Mouse (Mus musculus): ENCODE measurements at regions not wholly inside any gene's neighbourhood (a gene's known extent, or its start where the extent isn't known, plus 50 kb on each side); places are given as distances from the start of the nearest gene placed in this dataset.

DNA sequence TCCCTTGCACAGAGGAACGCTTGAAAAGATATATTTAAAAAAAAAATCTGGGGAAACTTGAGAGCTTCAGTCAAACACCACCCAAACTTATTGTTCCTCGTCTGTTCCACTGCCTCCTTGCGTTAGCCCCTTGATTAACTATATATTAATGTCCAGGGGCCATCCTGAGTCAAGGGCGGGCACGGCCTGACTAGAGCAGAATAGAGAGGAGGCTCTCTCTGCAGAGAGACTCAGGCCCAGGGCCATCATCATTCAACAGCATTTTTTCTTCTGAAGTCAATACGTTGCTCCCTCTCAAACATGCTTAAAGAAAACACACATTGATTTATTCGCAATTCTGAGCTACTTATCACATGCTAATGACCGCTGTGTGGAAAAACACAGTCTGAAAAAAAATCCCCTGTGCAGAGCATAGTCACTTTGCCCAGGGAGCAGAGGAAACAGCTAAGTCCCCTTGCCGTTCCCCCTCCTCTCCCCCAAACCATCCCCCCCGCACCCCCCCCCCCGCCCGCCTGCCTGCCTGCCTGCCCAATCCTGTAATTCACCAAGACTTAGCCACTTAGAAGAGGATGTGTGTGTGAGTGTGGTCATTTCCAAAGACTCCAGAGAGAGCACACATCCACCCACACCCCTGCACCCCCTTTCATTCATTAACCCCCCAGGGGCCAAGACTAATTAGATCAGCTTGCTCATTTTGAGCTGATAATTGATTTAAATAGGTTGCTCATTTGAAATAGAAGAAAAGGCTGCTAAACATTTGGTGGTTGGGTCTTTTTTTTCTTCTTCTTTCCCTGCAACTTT is 281.5 kb downstream of the Insig2 start:
- no peak for TF ChIP-seq POLR2A (IDR thresholded peaks at IDR 0.05; ENCODE audit: borderline replicate concordance, extremely low read depth, insufficient read depth, insufficient read length, poor library complexity, severe bottlenecking)
- TF ChIP-seq CTCF (IDR thresholded peaks at IDR 0.05; ENCODE audit: borderline replicate concordance, extremely low read depth, insufficient read depth, insufficient read length) = no peak
- peak; percentile 84 for DNase-seq (ENCODE audit: low read depth)

DNA sequence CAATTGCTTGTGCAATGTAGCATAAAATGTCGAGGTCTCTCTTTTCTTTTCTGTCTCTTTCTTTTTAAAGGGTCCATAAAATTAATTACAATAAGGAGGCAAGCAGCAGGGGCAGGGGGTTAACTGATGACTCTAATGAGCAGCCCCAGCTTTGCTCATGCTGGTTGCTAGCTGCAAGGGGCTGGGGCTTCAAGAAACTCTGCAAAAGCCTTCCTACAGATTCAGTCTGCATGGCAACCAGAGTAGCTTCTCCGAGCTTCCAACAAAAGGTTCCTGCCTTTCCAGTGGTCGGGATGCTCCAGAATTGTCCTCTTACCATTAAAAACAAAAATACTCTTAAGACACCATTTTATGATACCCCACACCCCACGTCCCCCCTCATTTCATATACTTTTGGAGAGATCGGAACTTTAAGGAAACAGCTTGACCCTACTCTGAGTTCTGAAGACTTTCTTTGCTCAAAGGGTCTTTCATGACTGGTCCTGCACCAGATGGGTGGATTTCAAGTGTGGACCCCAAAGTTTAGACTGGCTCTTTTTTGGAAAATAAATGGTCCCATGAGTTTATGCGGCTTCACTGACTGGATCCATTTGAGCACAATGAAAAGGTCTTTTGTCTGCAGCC is 280.8 kb downstream of the Insig2 start:
- DNase-seq (ENCODE audit: low read depth) = no peak
- no peak for TF ChIP-seq POLR2A (IDR thresholded peaks at IDR 0.05; ENCODE audit: borderline replicate concordance, extremely low read depth, insufficient read depth, insufficient read length, poor library complexity, severe bottlenecking)
- no peak for TF ChIP-seq CTCF (IDR thresholded peaks at IDR 0.05; ENCODE audit: borderline replicate concordance, extremely low read depth, insufficient read depth, insufficient read length)

DNA sequence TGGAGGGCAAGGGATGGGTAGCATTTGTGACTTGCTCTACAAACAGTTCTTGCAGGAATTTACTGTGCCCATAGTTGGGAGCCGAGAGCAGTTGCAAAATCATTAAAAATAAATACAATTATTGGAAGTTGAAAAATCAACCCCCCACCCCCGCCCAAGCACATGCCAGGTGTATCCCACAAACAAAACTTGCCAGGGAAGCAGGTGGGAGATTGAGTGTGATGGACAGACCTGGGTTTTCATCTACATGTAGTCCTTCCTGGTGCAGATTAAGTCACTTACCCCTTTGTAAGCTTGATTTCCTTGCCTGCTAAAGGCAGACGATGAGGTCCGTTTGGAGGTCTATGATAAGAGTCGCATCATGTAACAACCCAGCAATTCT is 280.3 kb downstream of the Insig2 start:
- TF ChIP-seq POLR2A (IDR thresholded peaks at IDR 0.05; ENCODE audit: borderline replicate concordance, extremely low read depth, insufficient read depth, insufficient read length, poor library complexity, severe bottlenecking) = no peak
- no peak for TF ChIP-seq CTCF (IDR thresholded peaks at IDR 0.05; ENCODE audit: borderline replicate concordance, extremely low read depth, insufficient read depth, insufficient read length)

DNA sequence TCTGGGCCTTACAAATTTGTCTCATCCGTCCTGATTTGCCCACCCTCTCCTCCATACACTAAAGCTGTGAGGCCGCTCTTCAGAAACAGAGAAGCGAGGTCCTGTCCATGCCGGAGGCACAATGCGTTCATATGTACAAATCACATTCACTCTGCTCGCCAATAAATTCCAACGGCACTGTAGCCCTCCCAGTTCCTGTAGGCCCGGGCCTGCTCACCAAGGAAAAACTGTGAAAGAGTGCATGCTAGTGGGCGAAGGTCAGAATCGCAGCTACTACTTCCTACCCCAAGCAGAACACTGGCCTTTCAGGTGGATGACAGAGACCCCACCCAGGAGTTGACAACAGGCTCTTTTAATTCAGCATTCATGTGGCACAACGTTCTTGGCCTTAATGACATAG is 278.7 kb downstream of the Insig2 start:
- peak; percentile 80 for DNase-seq (ENCODE audit: low read depth)
- TF ChIP-seq POLR2A (IDR thresholded peaks at IDR 0.05; ENCODE audit: borderline replicate concordance, extremely low read depth, insufficient read depth, insufficient read length, poor library complexity, severe bottlenecking) = no peak
- peak; percentile 56; the same call in 1 of the 2 replicates for TF ChIP-seq CTCF (IDR thresholded peaks at IDR 0.05; ENCODE audit: borderline replicate concordance, extremely low read depth, insufficient read depth, insufficient read length)

More for the DNA sequence above, 280.3 kb downstream of the Insig2 start:
- DNase-seq (ENCODE audit: low read depth) = no peak

DNA sequence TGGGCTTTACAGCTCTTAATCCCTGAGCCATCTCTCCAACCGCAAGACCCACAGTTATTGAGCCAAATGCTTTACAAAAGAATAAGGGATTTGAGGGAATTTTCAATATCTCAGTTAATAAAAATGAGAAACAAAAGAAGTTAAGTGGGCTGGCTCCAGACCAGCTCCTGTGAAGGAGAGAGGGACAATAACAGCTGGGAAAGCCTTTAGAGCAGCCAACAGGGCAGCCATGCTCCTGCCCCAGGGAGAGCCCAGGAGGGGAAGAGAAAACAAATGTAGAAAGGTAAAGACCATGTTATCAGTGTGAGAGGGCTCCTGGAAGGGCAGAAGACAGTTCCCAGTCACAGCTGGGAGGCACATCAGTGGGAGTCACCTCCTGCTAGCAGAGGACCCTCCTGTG is 257.8 kb downstream of the Insig2 start:
- no peak for TF ChIP-seq CTCF (IDR thresholded peaks at IDR 0.05; ENCODE audit: borderline replicate concordance, extremely low read depth, insufficient read depth, insufficient read length)
- no peak for TF ChIP-seq POLR2A (IDR thresholded peaks at IDR 0.05; ENCODE audit: borderline replicate concordance, extremely low read depth, insufficient read depth, insufficient read length, poor library complexity, severe bottlenecking)
- DNase-seq (ENCODE audit: low read depth) = no peak

DNA sequence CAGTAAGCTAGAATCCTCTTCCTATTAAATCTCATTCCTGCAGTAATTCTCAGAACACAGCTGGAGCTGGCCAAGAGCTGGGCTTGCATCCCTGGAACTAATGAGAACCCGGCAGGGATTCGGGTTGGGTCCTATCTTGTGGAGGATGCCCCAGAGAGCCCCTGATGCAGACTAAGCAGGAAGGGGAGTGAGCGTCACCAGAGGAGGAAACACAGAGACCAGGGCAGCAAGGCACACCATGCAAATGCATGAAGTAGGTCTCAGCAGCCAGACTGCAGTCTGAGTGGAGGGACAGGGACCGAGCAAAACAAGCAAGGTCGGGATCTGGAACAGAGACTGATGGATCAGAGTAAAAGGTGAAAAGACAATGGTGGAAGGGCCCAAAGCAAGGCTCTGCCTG is 249.6 kb downstream of the Insig2 start:
- no peak for TF ChIP-seq CTCF (IDR thresholded peaks at IDR 0.05; ENCODE audit: borderline replicate concordance, extremely low read depth, insufficient read depth, insufficient read length)
- TF ChIP-seq POLR2A (IDR thresholded peaks at IDR 0.05; ENCODE audit: borderline replicate concordance, extremely low read depth, insufficient read depth, insufficient read length, poor library complexity, severe bottlenecking) = no peak
- DNase-seq (ENCODE audit: low read depth) = peak; percentile 47

DNA sequence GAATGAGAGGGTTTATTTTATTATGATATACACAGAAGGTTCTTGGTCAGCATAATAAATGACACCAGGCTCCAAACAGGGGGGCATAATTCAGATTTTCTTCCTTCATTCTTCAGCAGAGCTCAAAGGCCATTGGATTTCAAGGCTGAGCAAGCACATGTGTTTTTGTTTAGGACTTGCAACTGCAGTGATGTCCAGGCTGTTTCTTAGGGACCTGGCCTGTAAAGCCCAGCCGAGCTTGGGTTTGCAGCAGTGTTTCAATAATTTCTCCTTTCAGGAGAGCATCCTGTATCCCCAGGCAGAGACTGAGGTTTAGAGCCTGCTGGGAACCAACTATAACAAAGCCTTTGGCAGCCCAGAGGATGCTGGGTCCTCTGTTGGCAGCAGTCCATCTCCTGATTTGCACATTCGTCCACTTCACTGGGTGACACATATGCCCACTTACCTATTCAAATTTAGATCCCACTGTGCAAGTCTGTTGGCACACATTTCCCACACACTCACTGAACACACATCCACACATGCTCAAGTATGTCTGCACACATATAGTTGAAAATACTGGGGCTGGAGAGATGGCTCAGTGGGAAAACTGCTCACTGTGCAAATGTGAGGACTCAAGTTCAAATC is 247.2 kb downstream of the Insig2 start:
- peak; percentile 93 for DNase-seq (ENCODE audit: low read depth)
- TF ChIP-seq POLR2A (IDR thresholded peaks at IDR 0.05; ENCODE audit: borderline replicate concordance, extremely low read depth, insufficient read depth, insufficient read length, poor library complexity, severe bottlenecking) = no peak
- no peak for TF ChIP-seq CTCF (IDR thresholded peaks at IDR 0.05; ENCODE audit: borderline replicate concordance, extremely low read depth, insufficient read depth, insufficient read length)

DNA sequence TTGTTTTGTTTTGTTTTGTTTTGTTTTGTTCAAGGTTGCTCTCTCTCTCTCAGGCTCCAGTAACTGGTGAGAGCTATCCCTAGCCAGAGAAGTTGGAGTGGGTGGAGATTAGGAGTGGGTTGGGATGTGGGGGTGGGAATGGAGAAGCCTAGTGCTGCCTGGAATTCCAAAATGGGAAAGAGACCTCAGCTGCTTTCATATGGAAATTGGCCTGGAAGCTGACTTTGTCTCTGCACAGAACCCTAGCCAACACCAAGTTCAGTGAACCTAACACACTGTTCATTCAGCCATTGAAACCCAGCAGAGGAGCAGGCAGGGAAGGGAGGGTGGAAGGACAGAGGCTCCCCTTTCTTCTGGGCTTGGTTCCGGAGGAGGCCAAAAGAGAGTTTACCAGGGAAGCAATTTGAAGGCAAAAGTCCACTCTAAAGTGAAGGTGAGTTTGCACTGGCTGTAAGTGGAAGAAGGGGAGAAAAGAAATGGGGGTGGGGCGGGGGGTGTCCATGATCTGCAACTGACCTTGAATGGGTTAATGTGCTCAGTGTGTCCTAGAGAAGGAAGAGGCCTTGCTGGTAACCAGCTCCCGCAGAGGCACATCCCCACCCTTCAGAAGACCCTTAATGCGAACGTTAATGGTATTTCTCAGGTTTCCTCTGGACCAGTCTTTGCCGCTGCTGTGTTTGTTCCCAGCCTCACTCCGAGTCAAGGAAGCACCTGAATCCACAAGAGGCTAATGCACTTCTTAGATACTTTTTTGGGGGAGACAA is 245.1 kb downstream of the Insig2 start:
- TF ChIP-seq POLR2A (IDR thresholded peaks at IDR 0.05; ENCODE audit: borderline replicate concordance, extremely low read depth, insufficient read depth, insufficient read length, poor library complexity, severe bottlenecking) (no peak), CTCF (IDR thresholded peaks at IDR 0.05; ENCODE audit: borderline replicate concordance, extremely low read depth, insufficient read depth, insufficient read length) (no peak)
- DNase-seq (ENCODE audit: low read depth) = peak; percentile 88

DNA sequence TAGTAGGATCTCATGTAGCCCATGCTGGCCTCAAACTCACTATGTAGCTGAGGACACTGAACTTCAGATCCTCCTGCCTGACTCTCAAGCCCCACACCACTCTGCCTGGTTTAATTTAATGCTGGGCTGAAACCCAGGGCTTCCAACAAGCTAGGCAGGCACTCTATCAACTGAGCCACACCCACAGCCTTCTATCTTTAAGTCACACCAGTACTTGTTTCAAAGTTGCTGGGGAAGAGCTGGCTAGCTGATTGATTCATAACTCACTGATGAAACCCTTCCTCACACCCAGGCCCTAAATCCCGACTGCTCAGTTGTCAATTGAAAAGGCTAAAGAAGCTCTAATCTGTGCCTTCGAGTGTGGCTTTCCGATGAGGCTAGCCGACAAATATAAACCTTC is 241.8 kb downstream of the Insig2 start:
- TF ChIP-seq POLR2A (IDR thresholded peaks at IDR 0.05; ENCODE audit: borderline replicate concordance, extremely low read depth, insufficient read depth, insufficient read length, poor library complexity, severe bottlenecking) (no peak), CTCF (IDR thresholded peaks at IDR 0.05; ENCODE audit: borderline replicate concordance, extremely low read depth, insufficient read depth, insufficient read length) (no peak)
- no peak for DNase-seq (ENCODE audit: low read depth)

DNA sequence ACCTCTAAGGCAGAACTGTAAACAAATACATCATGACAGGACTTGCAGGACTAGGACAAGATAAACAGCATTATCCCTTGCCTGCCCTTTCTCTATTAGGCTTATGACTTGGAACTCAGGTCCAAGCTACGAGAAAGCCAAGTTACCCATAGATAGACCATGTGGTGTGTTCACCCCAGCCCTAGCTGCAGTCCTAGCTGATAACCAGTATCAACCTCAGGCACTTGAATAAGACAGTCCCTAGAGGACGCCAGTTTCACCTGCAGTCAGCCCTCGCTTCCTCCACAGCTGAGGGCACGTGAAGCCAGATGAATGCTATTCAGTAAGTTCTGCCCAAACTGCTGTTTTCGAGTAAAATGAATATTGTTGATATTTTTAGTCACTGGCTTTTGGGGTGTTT is 239.5 kb downstream of the Insig2 start:
- TF ChIP-seq CTCF (IDR thresholded peaks at IDR 0.05; ENCODE audit: borderline replicate concordance, extremely low read depth, insufficient read depth, insufficient read length) (no peak), POLR2A (IDR thresholded peaks at IDR 0.05; ENCODE audit: borderline replicate concordance, extremely low read depth, insufficient read depth, insufficient read length, poor library complexity, severe bottlenecking) (no peak)
- DNase-seq (ENCODE audit: low read depth) = no peak
